Mouse (Mus musculus): Measurements from ENCODE around the gene Atp6v0a4.

The Atp6v0a4 gene

GRCm38 (mm10) chr6:38124207-38124835 lies at the start of gene Atp6v0a4:
TSS of gene Atp6v0a4 (minus strand) at chr6:38124586.
- DNase-seq, result no peak

- no peak for DNase-seq
These were observed 41.0 kb upstream of the Atp6v0a4 start for GRCm38 (mm10) chr6:38165385-38165784.

GRCm38 (mm10) chr6:38164705-38165104 lies 40.3 kb upstream of the Atp6v0a4 start:
- no peak for DNase-seq

GRCm38 (mm10) chr6:38162825-38163504 lies 38.6 kb upstream of the Atp6v0a4 start:
- no peak for DNase-seq

GRCm38 (mm10) chr6:38160556-38160955 lies 36.2 kb upstream of the Atp6v0a4 start:
- no peak for DNase-seq

GRCm38 (mm10) chr6:38160102-38160501 lies 35.7 kb upstream of the Atp6v0a4 start:
- DNase-seq, result peak; percentile 59

- DNase-seq, result no peak
These were observed 35.2 kb upstream of the Atp6v0a4 start for GRCm38 (mm10) chr6:38159576-38159975.

GRCm38 (mm10) chr6:38157925-38158324 lies 33.5 kb upstream of the Atp6v0a4 start:
- no peak for DNase-seq

GRCm38 (mm10) chr6:38156204-38156603 lies 31.8 kb upstream of the Atp6v0a4 start:
- DNase-seq, result no peak

- DNase-seq, result no peak
These were observed 27.9 kb upstream of the Atp6v0a4 start for GRCm38 (mm10) chr6:38152305-38152704.

- DNase-seq, result no peak
These were observed 25.1 kb upstream of the Atp6v0a4 start for GRCm38 (mm10) chr6:38149483-38149882.

GRCm38 (mm10) chr6:38148626-38149025 lies 24.2 kb upstream of the Atp6v0a4 start:
- DNase-seq, result no peak

GRCm38 (mm10) chr6:38147301-38147700 lies 22.9 kb upstream of the Atp6v0a4 start:
- no peak for DNase-seq

GRCm38 (mm10) chr6:38145463-38146065 lies 21.2 kb upstream of the Atp6v0a4 start:
- no peak for DNase-seq

GRCm38 (mm10) chr6:38144161-38144998 lies 20.0 kb upstream of the Atp6v0a4 start:
- peak; percentile 24 for DNase-seq

- DNase-seq, result no peak
These were observed 16.0 kb upstream of the Atp6v0a4 start for GRCm38 (mm10) chr6:38140402-38140801.

GRCm38 (mm10) chr6:38139086-38139485 lies 14.7 kb upstream of the Atp6v0a4 start:
- DNase-seq, result no peak

GRCm38 (mm10) chr6:38134806-38135559 lies 10.6 kb upstream of the Atp6v0a4 start:
- peak; percentile 75 for DNase-seq

- no peak for DNase-seq
These were observed 7.4 kb upstream of the Atp6v0a4 start for GRCm38 (mm10) chr6:38131801-38132231.

GRCm38 (mm10) chr6:38129883-38130282 lies 5.5 kb upstream of the Atp6v0a4 start:
- no peak for DNase-seq

- no peak for DNase-seq
These were observed 3.7 kb upstream of the Atp6v0a4 start for GRCm38 (mm10) chr6:38128115-38128514.

- no peak for DNase-seq
These were observed 1.1 kb upstream of the Atp6v0a4 start for GRCm38 (mm10) chr6:38125462-38125861.

Measured in right cerebral cortex, postnatal 25 days (tissue).